Mouse (Mus musculus): ENCODE measurements at regions not wholly inside any gene's neighbourhood (a gene's known extent, or its start where the extent isn't known, plus 50 kb on each side); places are given as distances from the start of the nearest gene placed in this dataset.

DNA sequence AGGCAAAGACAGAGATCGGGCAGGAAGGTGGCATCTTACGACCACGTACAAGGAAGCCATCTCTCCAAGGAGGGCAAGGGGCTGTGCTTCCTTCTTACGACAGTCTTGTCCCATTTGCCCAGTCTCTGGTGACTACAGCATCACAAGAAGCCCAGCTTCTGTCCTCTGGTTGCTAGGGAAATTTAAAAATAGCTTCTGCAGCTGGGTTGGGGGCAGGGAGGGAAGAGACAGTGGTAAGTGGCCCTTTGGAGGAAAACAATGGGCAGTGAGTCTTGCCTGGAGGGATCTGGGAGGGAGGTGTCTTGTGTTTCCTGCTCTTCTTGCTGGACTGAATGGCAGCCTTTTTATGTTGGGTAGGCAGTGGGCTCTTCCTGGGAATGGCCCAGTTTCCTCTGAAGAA, 62.8 kb upstream of the Dgkg start:
- Histone ChIP-seq H3K4me1 (replicated peaks; ENCODE audit: control insufficient read depth, insufficient read depth, low read length) (no peaks in the 10 kb centered on the region), H3K36me3 (ENCODE audit: control insufficient read depth, insufficient read depth) (no peaks in the 10 kb centered on the region), H3K9ac (replicated peaks; ENCODE audit: low read depth, low read length) (no peak overlapping the region), H3K27ac (ENCODE audit: low read length) (no peak overlapping the region), H3K9me3 (ENCODE audit: control insufficient read depth, low read length) (no peaks in the 10 kb centered on the region), H3K27me3 (replicated peaks; ENCODE audit: control insufficient read depth, insufficient read depth, low read length) (no peaks in the 10 kb centered on the region), H3K4me2 (ENCODE audit: low read length) (no peak overlapping the region), H3K4me3 (replicated peaks; ENCODE audit: low read length) (no peak overlapping the region)
- 82% methylated on average over 4 of the region's 4 CpGs for WGBS
- ATAC-seq: 0 out of 2 replicates have a peak, but pooled peaks have one; percentile 28

DNA sequence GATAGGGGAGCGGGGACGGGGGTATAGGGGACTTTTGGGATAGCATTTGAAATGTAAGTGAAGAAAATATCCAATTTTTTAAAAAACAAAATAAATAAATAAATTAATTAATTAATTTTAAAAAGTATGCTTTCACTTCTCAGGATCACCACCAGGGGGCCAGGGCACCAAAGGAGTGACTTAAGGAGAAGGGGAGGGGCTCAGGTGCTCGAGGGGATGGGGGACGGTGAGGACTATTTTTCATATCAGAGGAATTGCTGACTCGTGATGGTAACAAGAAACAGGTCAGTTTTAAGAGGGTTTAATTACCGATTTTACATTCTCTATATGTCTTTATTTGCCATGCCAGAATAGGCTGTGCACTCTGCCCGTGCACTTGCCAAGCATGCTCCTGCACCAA, 62.3 kb upstream of the Dgkg start:
- no peak for ATAC-seq
- no peak overlapping the region for H3K4me3 ChIP-seq (replicated peaks; ENCODE audit: low read length)
- no peaks in the 10 kb centered on the region for H3K27me3 ChIP-seq (replicated peaks; ENCODE audit: control insufficient read depth, insufficient read depth, low read length)
- H3K4me1 ChIP-seq (replicated peaks; ENCODE audit: control insufficient read depth, insufficient read depth, low read length): no peaks in the 10 kb centered on the region
- WGBS: 59% methylated on average over 7 of the region's 7 CpGs
- no peak overlapping the region for H3K4me2 ChIP-seq (ENCODE audit: low read length)
- no peaks in the 10 kb centered on the region for H3K9me3 ChIP-seq (ENCODE audit: control insufficient read depth, low read length)
- H3K9ac ChIP-seq (replicated peaks; ENCODE audit: low read depth, low read length): no peak overlapping the region
- H3K27ac ChIP-seq (ENCODE audit: low read length): no peak overlapping the region
- no peaks in the 10 kb centered on the region for H3K36me3 ChIP-seq (ENCODE audit: control insufficient read depth, insufficient read depth)

DNA sequence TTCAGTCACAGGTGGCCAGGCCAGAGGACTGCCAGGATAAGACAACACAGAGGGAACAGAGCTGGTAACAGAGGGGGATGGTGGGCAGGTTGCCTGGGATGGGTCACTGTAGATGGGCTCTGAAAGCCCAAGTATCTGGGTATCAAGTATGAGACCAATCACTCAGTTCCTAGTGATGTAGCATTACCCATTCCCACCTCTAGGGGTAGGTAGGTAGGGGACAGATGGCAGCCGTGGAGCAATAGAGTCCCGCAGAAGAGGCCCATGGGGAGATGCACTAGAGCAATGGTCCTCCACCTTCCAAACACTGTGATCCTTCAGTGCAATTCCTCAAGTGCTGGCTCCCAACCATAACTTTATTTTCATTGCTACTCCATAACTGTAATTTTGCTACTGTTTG, 60.4 kb upstream of the Dgkg start:
- H3K4me1 ChIP-seq (replicated peaks; ENCODE audit: control insufficient read depth, insufficient read depth, low read length): no peaks in the 10 kb centered on the region
- no peak overlapping the region for H3K9ac ChIP-seq (replicated peaks; ENCODE audit: low read depth, low read length)
- H3K36me3 ChIP-seq (ENCODE audit: control insufficient read depth, insufficient read depth): no peaks in the 10 kb centered on the region
- no peaks in the 10 kb centered on the region for H3K9me3 ChIP-seq (ENCODE audit: control insufficient read depth, low read length)
- 55% methylated on average over 2 of the region's 2 CpGs for WGBS
- H3K27ac ChIP-seq (ENCODE audit: low read length): no peak overlapping the region
- no peak for ATAC-seq
- no peak overlapping the region for H3K4me2 ChIP-seq (ENCODE audit: low read length)
- no peaks in the 10 kb centered on the region for H3K27me3 ChIP-seq (replicated peaks; ENCODE audit: control insufficient read depth, insufficient read depth, low read length)
- H3K4me3 ChIP-seq (replicated peaks; ENCODE audit: low read length): no peak overlapping the region

DNA sequence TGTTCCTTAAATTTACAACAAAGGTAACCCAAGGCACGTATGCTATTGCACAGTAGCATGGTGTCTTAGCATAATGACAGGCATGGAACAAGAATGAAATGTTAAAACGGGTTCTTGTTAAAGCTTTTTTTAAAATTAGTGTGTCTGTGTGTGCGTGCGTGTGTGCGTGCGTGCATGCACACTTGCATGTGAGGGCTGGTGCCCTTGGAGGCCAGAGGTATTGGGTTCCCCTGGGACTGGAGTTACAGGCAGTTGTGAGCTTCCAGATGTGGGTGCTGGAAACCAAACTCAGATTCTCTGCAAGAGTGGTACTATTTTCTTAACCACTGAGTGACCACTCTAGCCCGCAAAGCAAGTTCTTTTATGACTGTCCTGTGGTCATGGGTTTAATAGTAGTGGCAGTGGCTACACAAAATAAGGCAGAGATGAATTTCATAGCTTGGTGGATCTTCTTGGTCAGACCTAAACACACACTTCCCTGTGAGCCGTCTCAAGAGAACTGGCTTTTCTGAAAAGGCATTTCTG, 59.3 kb upstream of the Dgkg start:
- H3K9ac ChIP-seq (replicated peaks; ENCODE audit: low read depth, low read length): no peak overlapping the region
- 93% methylated on average over 8 of the region's 8 CpGs for WGBS
- no peak overlapping the region for H3K27ac ChIP-seq (ENCODE audit: low read length)
- H3K27me3 ChIP-seq (replicated peaks; ENCODE audit: control insufficient read depth, insufficient read depth, low read length): no peaks in the 10 kb centered on the region
- no peak for ATAC-seq
- H3K9me3 ChIP-seq (ENCODE audit: control insufficient read depth, low read length): no peaks in the 10 kb centered on the region
- H3K4me2 ChIP-seq (ENCODE audit: low read length): no peak overlapping the region
- no peaks in the 10 kb centered on the region for H3K36me3 ChIP-seq (ENCODE audit: control insufficient read depth, insufficient read depth)
- no peaks in the 10 kb centered on the region for H3K4me1 ChIP-seq (replicated peaks; ENCODE audit: control insufficient read depth, insufficient read depth, low read length)
- no peak overlapping the region for H3K4me3 ChIP-seq (replicated peaks; ENCODE audit: low read length)

DNA sequence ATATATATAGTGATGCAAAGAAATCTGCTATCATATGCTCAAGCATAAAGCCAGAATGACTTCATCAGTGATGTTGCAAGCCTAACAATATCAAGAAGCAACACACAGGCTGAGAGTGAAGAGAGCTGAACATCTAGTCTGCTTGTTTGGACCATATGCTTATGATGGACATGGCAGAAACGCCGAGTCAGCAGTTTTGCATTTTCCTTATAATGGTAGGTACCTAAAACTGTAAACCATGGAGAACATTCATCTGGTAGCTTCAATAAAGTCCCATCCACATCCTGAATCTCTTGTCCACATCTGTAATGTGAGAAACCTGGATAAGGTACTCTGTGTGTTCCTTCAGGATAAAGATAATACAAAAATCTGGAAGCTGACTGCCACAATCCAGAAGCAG, 57.3 kb upstream of the Dgkg start:
- Histone ChIP-seq H3K27me3 (replicated peaks; ENCODE audit: control insufficient read depth, insufficient read depth, low read length) (no peaks in the 10 kb centered on the region), H3K9me3 (ENCODE audit: control insufficient read depth, low read length) (no peaks in the 10 kb centered on the region), H3K9ac (replicated peaks; ENCODE audit: low read depth, low read length) (no peak overlapping the region), H3K4me1 (replicated peaks; ENCODE audit: control insufficient read depth, insufficient read depth, low read length) (no peaks in the 10 kb centered on the region), H3K36me3 (ENCODE audit: control insufficient read depth, insufficient read depth) (no peaks in the 10 kb centered on the region), H3K27ac (ENCODE audit: low read length) (no peak overlapping the region), H3K4me3 (replicated peaks; ENCODE audit: low read length) (no peak overlapping the region), H3K4me2 (ENCODE audit: low read length) (no peak overlapping the region)
- no peak for ATAC-seq
- 92% methylated on average over 2 of the region's 2 CpGs for WGBS

DNA sequence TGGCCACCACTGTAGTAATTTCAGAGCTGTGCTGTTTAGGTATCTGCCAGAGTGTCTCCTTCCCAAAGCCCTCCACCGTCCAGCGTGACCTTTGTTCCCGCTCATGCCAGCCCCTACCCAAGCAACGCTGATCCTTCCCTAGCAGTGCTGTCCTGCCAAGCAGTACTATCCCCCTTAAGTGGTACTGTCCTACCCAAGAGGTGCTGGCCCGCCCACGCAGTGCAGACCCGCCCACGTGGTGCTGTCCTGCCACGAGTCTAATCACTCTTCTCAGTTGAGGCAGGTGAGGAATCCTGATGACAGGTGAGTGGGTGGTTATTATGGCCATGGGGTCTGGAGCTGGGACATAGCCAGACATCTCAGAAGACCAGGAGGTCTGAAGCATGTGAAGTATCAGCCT, 51.7 kb upstream of the Dgkg start:
- H3K36me3 ChIP-seq (ENCODE audit: control insufficient read depth, insufficient read depth): no peaks in the 10 kb centered on the region
- H3K4me2 ChIP-seq (ENCODE audit: low read length): no peak overlapping the region
- H3K27me3 ChIP-seq (replicated peaks; ENCODE audit: control insufficient read depth, insufficient read depth, low read length): no peaks in the 10 kb centered on the region
- 76% methylated on average over 9 of the region's 9 CpGs for WGBS
- H3K4me3 ChIP-seq (replicated peaks; ENCODE audit: low read length): no peak overlapping the region
- ATAC-seq: no peak
- H3K4me1 ChIP-seq (replicated peaks; ENCODE audit: control insufficient read depth, insufficient read depth, low read length): no peaks in the 10 kb centered on the region
- no peaks in the 10 kb centered on the region for H3K9me3 ChIP-seq (ENCODE audit: control insufficient read depth, low read length)
- H3K9ac ChIP-seq (replicated peaks; ENCODE audit: low read depth, low read length): no peak overlapping the region
- H3K27ac ChIP-seq (ENCODE audit: low read length): no peak overlapping the region

All from forebrain, embryonic 16.5 days (tissue).